Mouse (Mus musculus) limb, embryonic 15.5 days (tissue): ENCODE measurements around the gene Pde6d. TPM values are rescaled to one million over a fixed set of nuclear protein-coding genes. Genes with fewer than 3 reads are reported as not detected.
A peak's percentile ranks its signal among the peaks of the same experiment; 100 is the strongest.

Source experiments
- ATAC-seq: fragments of 200-750 bp; cut with Nextera tagmentation; 2 replicates; pipeline ENCODE4 v1.8.0; 2017; ENCODE audit warnings: low read depth, moderate TSS enrichment; ENCODE audit not compliant: insufficient number of reproducible peaks, low FRiP score, low TSS enrichment
- H3K27ac ChIP-seq: fragments of 300-500 bp; sonication (generic); 2 replicates; pipeline ENCODE4 v1.5.1; 2015; ENCODE audit warnings: moderate library complexity, mild to moderate bottlenecking, inconsistent platforms
- H3K27me3 ChIP-seq: fragments of 300-500 bp; sonication (generic); 2 replicates; pipeline ENCODE4 v1.6.1; 2015; ENCODE audit warnings: inconsistent platforms
- H3K36me3 ChIP-seq: fragments of 300-500 bp; sonication (generic); 2 replicates; pipeline ENCODE4 v1.6.1; 2015; ENCODE audit warnings: inconsistent platforms
- H3K4me1 ChIP-seq: fragments of 300-500 bp; sonication (generic); 2 replicates; pipeline ENCODE4 v1.6.1; 2015; ENCODE audit warnings: inconsistent platforms
- H3K4me2 ChIP-seq: fragments of 300-500 bp; sonication (generic); 2 replicates; pipeline ENCODE4 v1.6.1; 2015; ENCODE audit warnings: mild to moderate bottlenecking, inconsistent platforms
- H3K4me3 ChIP-seq: fragments of 300-500 bp; sonication (generic); 2 replicates; pipeline ENCODE4 v1.5.1; 2015; ENCODE audit warnings: mild to moderate bottlenecking, inconsistent platforms
- H3K9ac ChIP-seq: fragments of 300-500 bp; sonication (generic); 2 replicates; pipeline ENCODE4 v1.6.1; 2015; ENCODE audit warnings: inconsistent platforms
- H3K9me3 ChIP-seq: fragments of 300-500 bp; sonication (generic); 2 replicates; pipeline ENCODE4 v1.6.1; 2016; ENCODE audit warnings: inconsistent platforms
- WGBS: fragments of 180-500 bp; shearing (Covaris S2); methylation state at CpG from one replicate; pipeline ENCODE4 v1.1.7; 2015; 5-methylcytosine and 5-hydroxymethylcytosine counted together
- polyA plus RNA-seq: library from polyadenylated mRNA; unstranded; fragments of >200 nt; fragmentation: Nextera tagmentation; extraction: Ambion mirVana; gene quantifications from 2 replicates; pipeline ENCODE4 v1.2.1, GENCODE M21; 2015

Pde6d gene
- polyA plus RNA-seq, 1 experiment from 2014 or later = 65.5 TPM

GRCm38 (mm10) chr1:86497986-86498385, 84.4 kb downstream of the Pde6d start:
- peak overlapping the region; percentile 57 for H3K27ac ChIP-seq
- 57% methylated on average over 3 of the region's 3 CpGs for WGBS

GRCm38 (mm10) chr1:86497361-86497760, 85.1 kb downstream of the Pde6d start:
- Histone ChIP-seq H3K27me3 (no peaks in the 10 kb centered on the region), H3K9ac (0 out of 2 replicates have a peak overlapping the region, but pooled peaks have one; percentile 14), H3K27ac (peak overlapping the region; percentile 57; the same call in 1 of the 2 replicates), H3K36me3 (no peaks in the 10 kb centered on the region), H3K4me1 (peaks cover 45% of the 10 kb centered on the region), H3K9me3 (no peaks in the 10 kb centered on the region), H3K4me2 (no peak overlapping the region), H3K4me3 (no peak overlapping the region)
- 57% methylated on average over 5 of the region's 5 CpGs for WGBS
- no peak for ATAC-seq

More at GRCm38 (mm10) chr1:86497986-86498385, 84.4 kb downstream of the Pde6d start:
- no peak overlapping the region for H3K9ac ChIP-seq
- H3K36me3 ChIP-seq = no peaks in the 10 kb centered on the region
- no peak overlapping the region for H3K4me3 ChIP-seq
- no peaks in the 10 kb centered on the region for H3K9me3 ChIP-seq
- H3K4me1 ChIP-seq = peaks cover 46% of the 10 kb centered on the region
- no peak overlapping the region for H3K4me2 ChIP-seq
- no peaks in the 10 kb centered on the region for H3K27me3 ChIP-seq
- no peak for ATAC-seq

- Histone ChIP-seq H3K27ac (no peak overlapping the region), H3K9ac (no peak overlapping the region), H3K4me1 (peaks cover 46% of the 10 kb centered on the region), H3K27me3 (no peaks in the 10 kb centered on the region), H3K4me3 (no peak overlapping the region), H3K9me3 (no peaks in the 10 kb centered on the region), H3K36me3 (no peaks in the 10 kb centered on the region), H3K4me2 (no peak overlapping the region)
- ATAC-seq = no peak
- whole genome bisulfite sequencing = 95% methylated on average over 4 of the region's 4 CpGs
These were observed 86.1 kb downstream of the Pde6d start for GRCm38 (mm10) chr1:86496340-86496739.

- H3K36me3 ChIP-seq = no peaks in the 10 kb centered on the region
- H3K27me3 ChIP-seq = no peaks in the 10 kb centered on the region
- H3K4me1 ChIP-seq = peaks cover 39% of the 10 kb centered on the region
- no peak overlapping the region for H3K27ac ChIP-seq
- H3K4me2 ChIP-seq = no peak overlapping the region
- WGBS = 77% methylated on average over 3 of the region's 3 CpGs
- H3K9ac ChIP-seq = no peak overlapping the region
- H3K4me3 ChIP-seq = no peak overlapping the region
- H3K9me3 ChIP-seq = no peaks in the 10 kb centered on the region
- ATAC-seq = no peak
These were observed 88.6 kb downstream of the Pde6d start for GRCm38 (mm10) chr1:86493783-86494182.

Other genes starting within 250 kb of the Pde6d start
- 356 and 369 TPM in 2 replicates for gene Ncl, start 223.2 kb downstream of the Pde6d start, polyA plus RNA-seq
- not detected in 2 replicates for gene Nmur1, start 156.4 kb downstream of the Pde6d start, polyA plus RNA-seq
- not detected in 2 replicates for gene Tex44, start 156.3 kb downstream of the Pde6d start, polyA plus RNA-seq
- gene Ptma, start 55.9 kb downstream of the Pde6d start, polyA plus RNA-seq = 1,783 and 2,088 TPM in 2 replicates
- gene Cops7b, start 275 bp upstream of the Pde6d start, polyA plus RNA-seq = 36.0 and 36.6 TPM in 2 replicates
- 8.6 and 9.5 TPM in 2 replicates for gene Nppc, start 87.9 kb upstream of the Pde6d start, polyA plus RNA-seq
- 24.9 and 25.0 TPM in 2 replicates for gene Dis3l2, start 121.2 kb upstream of the Pde6d start, polyA plus RNA-seq